Mouse (Mus musculus) spleen, postnatal 4 days (tissue): ENCODE measurements around the gene Lonp1.

ENCODE experiments used
- DNase-seq, 2 experiments: peaks; one replicate each; pipeline ENCODE4 v3.0.0; 2022; ENCODE audit warnings: low spot score in 2 of 2

Gene Lonp1

GRCm38 (mm10) chr17:56592553-56592952, 34.1 kb downstream of the Lonp1 start:
- no peak for DNase-seq

DNA sequence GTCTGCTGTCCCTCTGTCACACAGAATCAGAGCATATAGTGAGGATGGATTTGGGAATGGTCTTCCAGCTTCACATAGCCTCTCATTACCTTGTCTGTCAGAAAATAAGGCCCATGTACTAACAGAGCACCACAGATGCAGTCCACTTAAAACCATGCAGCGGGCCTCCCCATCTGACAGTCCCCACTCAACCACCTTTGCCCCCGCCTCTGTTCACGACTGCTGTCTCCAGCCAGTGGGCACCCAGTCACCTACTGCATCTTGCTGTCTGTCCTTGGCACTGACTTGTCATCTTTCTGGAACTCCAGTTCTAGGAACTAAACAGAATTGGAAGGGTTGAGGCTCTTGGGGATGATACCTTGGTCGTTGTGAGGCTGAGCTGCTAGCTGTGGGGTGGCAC, 37.8 kb downstream of the Lonp1 start:
- DNase-seq = no peak

GRCm38 (mm10) chr17:56587773-56588172, 38.9 kb downstream of the Lonp1 start:
- no peak for DNase-seq

DNA sequence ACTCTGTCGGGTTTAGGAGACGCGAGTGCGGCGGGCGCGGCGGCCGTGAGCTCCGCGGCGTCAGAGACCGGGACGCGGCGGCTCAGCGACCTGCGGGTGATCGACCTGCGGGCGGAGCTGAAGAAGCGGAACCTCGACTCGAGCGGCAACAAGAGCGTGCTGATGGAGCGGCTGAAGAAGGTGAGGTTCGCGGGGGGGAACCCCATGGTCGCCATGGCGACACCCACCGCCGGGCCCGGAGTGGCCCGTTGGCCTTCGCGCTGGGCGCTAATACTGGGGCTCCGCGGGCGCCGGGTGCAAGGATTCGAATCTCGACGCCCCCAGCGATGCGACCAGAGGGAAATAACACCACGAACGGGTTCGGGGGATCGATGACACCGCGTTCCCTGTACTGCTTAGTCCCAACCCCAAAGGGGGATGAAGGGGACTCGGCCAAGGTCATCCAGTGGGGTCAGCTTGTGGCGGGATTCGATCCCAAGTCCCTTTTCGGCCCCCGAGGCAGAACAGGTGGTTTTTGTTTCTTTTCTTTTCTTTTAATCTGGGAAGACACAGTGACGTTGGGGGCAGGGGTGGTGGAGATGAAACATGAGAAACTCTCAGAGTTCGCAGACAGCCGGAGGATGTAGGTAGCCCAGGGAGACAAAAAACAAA, 41.4 kb downstream of the Lonp1 start:
- peak; percentile 62 to 85 for DNase-seq

- peak; percentile 99 for DNase-seq
These were observed 42.2 kb downstream of the Lonp1 start, which contains the start of the genes Safb2 and Safb for GRCm38 (mm10) chr17:56584257-56585130. Gene Safb2 (minus strand): TSS chr17:56584585. Gene Safb (plus strand): TSS chr17:56584825.

DNA sequence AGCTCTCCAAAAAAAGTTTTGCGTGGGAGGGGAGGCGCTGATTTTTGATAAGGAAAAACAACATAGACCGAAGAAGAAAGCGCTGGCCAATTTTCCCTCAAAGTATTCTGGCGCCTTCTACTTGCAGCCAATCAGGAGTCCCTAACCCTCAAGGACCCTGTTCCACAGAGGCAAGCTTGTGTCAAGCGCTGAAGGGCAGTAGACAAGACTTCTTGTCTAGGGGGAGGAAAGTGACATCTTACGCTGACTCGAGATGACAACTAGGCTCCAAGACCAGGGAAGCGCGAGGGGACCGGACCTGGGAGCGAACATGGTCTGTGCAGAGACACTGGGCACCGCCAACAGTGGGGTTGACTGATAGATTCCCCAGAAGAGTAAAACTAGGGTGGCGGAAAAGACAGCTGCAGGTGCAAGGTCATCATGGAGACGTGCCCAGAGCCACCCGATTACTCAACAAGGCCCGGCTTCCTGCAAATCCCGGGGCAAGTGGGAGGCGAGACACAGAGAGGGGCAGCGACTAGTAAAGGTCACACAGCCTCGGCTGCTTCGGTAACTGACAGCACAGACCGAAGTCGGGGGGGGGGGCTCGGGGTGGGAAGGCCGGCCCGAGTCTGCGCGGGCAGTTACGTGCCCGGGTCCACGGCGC, 43.0 kb downstream of the Lonp1 start:
- DNase-seq = peak; percentile 54 to 75

DNA sequence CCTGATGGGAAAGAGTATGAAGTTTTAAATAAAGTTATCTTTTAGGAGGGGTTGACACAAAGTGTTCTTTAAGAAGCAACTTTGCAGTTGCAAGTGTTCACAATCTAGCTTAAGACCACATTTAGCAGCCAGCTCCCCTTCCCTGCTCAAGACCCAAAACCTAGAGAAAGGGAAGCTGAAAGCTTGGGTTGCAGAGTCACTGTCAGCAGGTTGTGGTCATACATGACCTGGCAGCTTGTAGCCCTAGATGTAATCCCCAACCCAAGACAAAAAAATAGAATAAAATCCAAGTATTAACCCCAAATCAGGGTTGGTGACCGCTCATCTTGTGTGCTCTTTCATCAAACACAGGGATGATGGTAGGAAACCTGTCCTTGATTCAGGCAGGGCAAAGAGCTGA, 43.6 kb downstream of the Lonp1 start:
- no peak for DNase-seq

DNA sequence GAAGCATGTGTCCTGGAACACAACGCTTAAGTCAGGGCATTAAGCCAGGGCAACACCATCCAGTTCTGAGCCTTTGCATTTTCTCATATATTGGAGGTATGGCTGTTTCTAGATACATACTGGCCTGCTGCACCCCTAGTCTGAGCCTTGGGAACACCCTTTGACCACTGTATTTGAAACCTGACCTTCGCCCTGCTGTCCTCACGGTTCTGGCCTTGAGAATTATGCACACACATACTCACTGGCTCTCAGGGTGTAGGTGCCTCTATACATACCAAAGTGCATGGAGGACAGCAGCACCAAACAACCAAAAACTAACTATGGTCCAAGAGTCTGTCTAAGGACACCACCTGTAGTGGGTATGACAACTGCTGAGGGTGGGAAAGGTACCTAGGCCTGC, 53.7 kb downstream of the Lonp1 start:
- DNase-seq = no peak

DNA sequence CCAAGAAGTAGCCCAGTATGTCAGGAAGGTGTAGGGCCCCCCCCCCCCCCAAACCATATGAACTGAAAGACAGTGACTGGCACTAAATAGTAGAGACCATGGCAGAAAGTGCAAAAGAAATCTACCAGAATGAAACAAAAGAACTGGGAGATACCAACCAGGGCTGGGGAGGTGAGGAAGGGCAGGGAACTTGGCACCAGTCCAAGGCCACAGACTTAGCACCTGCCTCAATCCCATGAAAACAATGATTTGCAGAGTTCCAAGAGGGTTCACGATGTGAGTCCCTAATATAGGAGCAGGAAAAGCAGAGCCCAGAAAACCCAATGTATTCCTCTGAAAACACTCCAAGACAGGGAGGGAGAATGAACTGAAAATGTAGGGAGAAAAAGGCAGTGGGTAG, 54.5 kb downstream of the Lonp1 start:
- DNase-seq = no peak

DNA sequence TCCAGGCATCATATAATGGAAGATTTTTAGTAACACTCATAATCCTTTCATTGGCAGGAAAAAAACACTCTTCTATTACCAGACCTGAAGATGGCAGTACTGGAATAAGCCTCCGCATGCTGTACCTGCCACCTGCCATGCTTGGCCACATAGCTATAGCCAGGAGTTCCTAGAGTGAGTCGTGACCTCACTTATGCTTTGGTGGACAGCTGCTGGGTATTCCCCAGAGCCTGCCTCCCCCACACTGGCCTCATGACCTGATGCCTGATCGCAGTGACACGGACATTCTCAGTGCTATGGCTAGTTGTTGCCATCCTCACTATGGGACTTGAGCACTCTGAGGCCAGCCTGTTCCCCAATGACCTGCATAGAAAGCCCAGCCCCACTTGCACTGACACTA, 56.4 kb downstream of the Lonp1 start:
- no peak for DNase-seq

DNA sequence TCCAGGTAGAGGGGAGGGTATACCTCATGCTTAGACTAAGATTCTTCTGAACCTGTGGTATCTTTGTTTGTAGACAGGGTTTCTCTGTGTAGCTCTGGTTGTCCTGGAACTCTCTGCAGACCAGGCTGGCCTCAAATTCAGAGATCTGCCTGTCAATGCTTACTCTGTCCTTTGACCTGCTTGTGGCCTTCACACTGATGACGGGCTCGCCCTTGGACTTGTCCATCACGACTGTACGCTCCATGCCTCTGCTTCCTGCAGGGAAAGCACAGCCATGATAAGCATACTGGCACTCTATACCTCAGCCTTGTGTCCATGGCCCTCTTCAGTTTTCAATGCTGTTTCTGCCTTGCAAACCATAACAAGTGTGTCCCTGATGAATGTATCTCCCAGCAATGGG, 59.3 kb downstream of the Lonp1 start:
- no peak for DNase-seq

GRCm38 (mm10) chr17:56566918-56567317, 59.8 kb downstream of the Lonp1 start:
- DNase-seq = no peak

DNA sequence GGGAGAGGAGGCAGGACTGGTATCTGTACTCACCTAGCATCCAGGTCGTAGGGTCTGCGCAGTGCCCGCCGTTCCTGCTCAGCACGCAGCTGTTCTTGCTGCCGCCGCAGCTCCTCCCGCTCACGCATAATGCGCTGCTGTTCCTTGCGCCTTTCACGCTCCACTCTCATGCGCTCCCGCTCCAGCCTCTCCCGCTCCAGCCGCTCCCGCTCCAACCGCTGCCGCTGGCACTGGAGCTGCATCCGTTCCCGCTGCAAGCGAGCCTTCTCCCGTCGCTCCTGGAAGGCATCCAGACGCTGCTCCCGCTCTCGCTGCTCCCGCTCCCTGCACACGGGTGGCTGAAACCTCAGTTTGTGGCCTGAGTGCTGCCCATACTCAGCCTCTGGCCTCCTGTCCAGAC, 60.4 kb downstream of the Lonp1 start:
- DNase-seq = no peak
